8 mouse cellular contexts compared by ENCODE assay signal in genomic region chr5:93205371-93206108, GRCm38 (mm10). TPM values are rescaled to one million over a fixed set of nuclear protein-coding genes. Genes with fewer than 3 reads are reported as not detected.
DNase-seq lines count a peak whose midpoint lies in the region; ATAC-seq lines count a peak whose summit lies in the region.

No protein-coding gene starts in this region.

- peak; percentile 74 to 85 for DNase-seq in adrenal gland, adult (ENCODE audit: inconsistent age in 2 of 2, low spot score in 1 of 2)
- peak; percentile 12 to 37 for DNase-seq in gastrocnemius, adult 8-10 months (ENCODE audit: low spot score in 2 of 2)
- DNase-seq in induced T-regulatory cell, adult 2 months (ENCODE audit: low read depth): peak; percentile 77
- DNase-seq in left cerebral cortex, postnatal 14 days (ENCODE audit: low spot score in 2 of 2): peak; percentile 45 to 51
- DNase-seq in right cerebral cortex, postnatal 25 days: peak; percentile 61
- peak; percentile 63 for DNase-seq in yolk sac, embryonic 10.5 days (ENCODE audit: low spot score)

- intact Hi-C loops in left cerebral cortex, postnatal 14 days (cut with DNase I): loop anchor here (1.0 to 5.0 kb wide), 2 partner anchors 62 to 117 kb away; partner anchors contain the start of gene Ccng2

- ATAC-seq in common myeloid progenitor, adult 5-6 weeks (replicated peaks; ENCODE audit: low read depth, poor library complexity, severe bottlenecking): peak; percentile 44
- peak; percentile 56 for ATAC-seq in megakaryocyte progenitor cell, adult 5-6 weeks (replicated peaks; ENCODE audit: poor library complexity)

RNA-seq across cellular contexts. Expression of gene Ccni, which starts 0.8 kb away (rescaled TPM):
- 161 and 175 TPM in 2 replicates for total RNA-seq in common myeloid progenitor, adult 5-6 weeks (2017)
- 10 to 100 TPM; 58.7 to 80.0 (median 65.4) TPM for total RNA-seq in gastrocnemius, adult 8-10 months (2022)
- 100 to 1,000 TPM; 304 to 308 TPM for total RNA-seq in left cerebral cortex, postnatal 14 days (2021)
- 184 and 191 TPM in 2 replicates for total RNA-seq in megakaryocyte progenitor cell, adult 5-6 weeks (2015)
- 159 and 163 TPM in 2 replicates for total RNA-seq in megakaryocyte progenitor cell, adult 5-6 weeks (2017)

RNA-seq across cellular contexts. Expression of gene 2010109A12Rik, which starts 0.8 kb away (rescaled TPM):
- 1.3 and 5.7 TPM in 2 replicates for total RNA-seq in common myeloid progenitor, adult 5-6 weeks (2017)
- total RNA-seq in gastrocnemius, adult 8-10 months (2022): not detected
- 1 to 10 TPM in 1 of 2 experiments, under 1 TPM in 1; 0.42 to 1.4 TPM for total RNA-seq in left cerebral cortex, postnatal 14 days (2021)
- total RNA-seq in megakaryocyte progenitor cell, adult 5-6 weeks (2015): 0.77 and 0.90 TPM in 2 replicates
- total RNA-seq in megakaryocyte progenitor cell, adult 5-6 weeks (2017): 3.0 and 4.3 TPM in 2 replicates

Comparison
In these comparisons a context has a peak if more than half of its experiments do, and no peak if none do; other contexts are left out.
1. Peak in every context shown above with its lines: DNase-seq and ATAC-seq.
2. DNase-seq: peak in every context shown above with its lines; median percentile 80 in adrenal gland, adult; 77 in induced T-regulatory cell, adult 2 months; 63 in yolk sac, embryonic 10.5 days; 61 in right cerebral cortex, postnatal 25 days; 48 in left cerebral cortex, postnatal 14 days; 24 in gastrocnemius, adult 8-10 months.